In genomic region chr14:32800048-32800447, GRCm38 (mm10) we compare ENCODE assay signal across 28 mouse cellular contexts. TPM values are rescaled to one million over a fixed set of nuclear protein-coding genes. Genes with fewer than 3 reads are reported as not detected.
DNase-seq lines count a peak whose midpoint lies in the region; ATAC-seq and TF ChIP-seq lines count a peak whose summit lies in the region.
"Had no signal": no experiment of that assay in that cellular context is flagged by ENCODE, and none has a peak within 500 bp of the region (broad histone marks: within the 10 kb centered on the region; RNA-seq: fewer than 3 reads in every experiment).

No protein-coding gene starts in this region.

- H3K4me2 ChIP-seq in lung, embryonic 14.5 days, result no peak overlapping the region
- H3K4me2 ChIP-seq in myocyte (ENCODE audit: low read depth), result no peak overlapping the region
- H3K4me2 ChIP-seq: embryonic facial prominence, embryonic 13.5 days; embryonic facial prominence, embryonic 15.5 days had no signal

- H3K36me3 ChIP-seq in lung, embryonic 14.5 days (ENCODE audit: insufficient read depth), result no peaks in the 10 kb centered on the region
- no peaks in the 10 kb centered on the region for H3K36me3 ChIP-seq in myocyte (ENCODE audit: control insufficient read depth, insufficient read depth)
- H3K36me3 ChIP-seq in midbrain, embryonic 10.5 days, result no peaks in the 10 kb centered on the region
- H3K36me3 ChIP-seq: embryonic facial prominence, embryonic 13.5 days; embryonic facial prominence, embryonic 15.5 days; forebrain, embryonic 10.5 days had no signal

- H3K79me2 ChIP-seq in myocyte (ENCODE audit: control insufficient read depth, insufficient read depth), result no peaks in the 10 kb centered on the region

- H3K9ac ChIP-seq in lung, embryonic 14.5 days, result no peak overlapping the region
- H3K9ac ChIP-seq: embryonic facial prominence, embryonic 13.5 days; embryonic facial prominence, embryonic 15.5 days had no signal

- H3K4me1 ChIP-seq in lung, embryonic 14.5 days (ENCODE audit: insufficient read depth), result 0 out of 2 replicates have a peak, but pooled peaks cover 2% of the 10 kb centered on the region
- H3K4me1 ChIP-seq in midbrain, embryonic 10.5 days, result peaks cover 19% of the 10 kb centered on the region
- H3K4me1 ChIP-seq: embryonic facial prominence, embryonic 13.5 days; embryonic facial prominence, embryonic 15.5 days had no signal

- peak; percentile 28; the same call in 1 of the 2 replicates for ATAC-seq in lung, embryonic 14.5 days (ENCODE audit: insufficient read depth)
- ATAC-seq: activated CD4-positive, CD25-positive, alpha-beta regulatory T cell, adult 4 months; forebrain, embryonic 14.5 days; forebrain, embryonic 16.5 days had no signal

- no peaks in the 10 kb centered on the region for H3K9me3 ChIP-seq in lung, embryonic 14.5 days (ENCODE audit: low read depth, low read length)
- no peaks in the 10 kb centered on the region for H3K9me3 ChIP-seq in midbrain, embryonic 10.5 days (replicated peaks)
- H3K9me3 ChIP-seq: embryonic facial prominence, embryonic 13.5 days; embryonic facial prominence, embryonic 15.5 days; forebrain, embryonic 10.5 days had no signal

- no peak overlapping the region for H3ac ChIP-seq in myocyte (ENCODE audit: control insufficient read depth, insufficient read length)

- H3K27me3 ChIP-seq in lung, embryonic 14.5 days (ENCODE audit: insufficient read depth, low read length), result no peaks in the 10 kb centered on the region
- H3K27me3 ChIP-seq in myocyte (ENCODE audit: control insufficient read depth, insufficient read depth, insufficient read length), result peaks cover 5% of the 10 kb centered on the region
- H3K27me3 ChIP-seq in midbrain, embryonic 10.5 days (ENCODE audit: low read depth, poor library complexity, severe bottlenecking), result 0 out of 2 replicates have a peak, but pooled peaks cover under 1% of the 10 kb centered on the region
- H3K27me3 ChIP-seq: embryonic facial prominence, embryonic 13.5 days; embryonic facial prominence, embryonic 15.5 days had no signal

- 85% methylated on average over 7 of the region's 7 CpGs for WGBS in lung, embryonic 14.5 days
- WGBS in midbrain, embryonic 10.5 days, result 93% methylated on average over 7 of the region's 7 CpGs

- no peak overlapping the region for H3K4me3 ChIP-seq in lung, embryonic 14.5 days (ENCODE audit: low read depth, low read length)
- no peak overlapping the region for H3K4me3 ChIP-seq in myocyte
- no peak overlapping the region for H3K4me3 ChIP-seq in midbrain, embryonic 10.5 days
- H3K4me3 ChIP-seq: embryonic facial prominence, embryonic 13.5 days; embryonic facial prominence, embryonic 15.5 days; erythroblast, embryonic 14.5 days; forebrain, embryonic 10.5 days had no signal

- H3K27ac ChIP-seq in lung, embryonic 14.5 days (ENCODE audit: low read depth), result no peak overlapping the region
- H3K27ac ChIP-seq in midbrain, embryonic 10.5 days (replicated peaks), result no peak overlapping the region
- H3K27ac ChIP-seq: embryonic facial prominence, embryonic 13.5 days; embryonic facial prominence, embryonic 15.5 days; forebrain, embryonic 10.5 days had no signal

- no peak for TF ChIP-seq CTCF in lung, embryonic 14.5 days (IDR thresholded peaks at IDR 0.05; ENCODE audit: low read depth)

- TF ChIP-seq POLR2A in myocyte (IDR thresholded peaks at IDR 0.05; ENCODE audit: insufficient read length, low read depth), result no peak

- DNase-seq in heart, adult 11 months, result peak; percentile 76
- no peak for DNase-seq in heart, adult 8-10 months (ENCODE audit: low spot score)
- no peak for DNase-seq in lung, embryonic 14.5 days
- no peak for DNase-seq in lung, postnatal 4 days
- peak; percentile 17 for DNase-seq in R1 (ENCODE audit: low read depth, low spot score)
- DNase-seq in midbrain, embryonic 10.5 days (ENCODE audit: low spot score), result no peak
- DNase-seq: adrenal gland, adult 8-10 months; adrenal gland, postnatal 14 days; adrenal gland, postnatal 36 days; cerebellum, adult 18-20 months; cerebellum, adult 8-10 months; cerebellum, adult 9-11 months; cerebellum, postnatal 14 days; cerebellum, postnatal 36 days; embryo, embryonic 11 days had no signal

TF ChIP-seq in myocyte, 11 proteins besides CTCF, POLR2A, EP300 and RAD21:
- TF ChIP-seq CEBPB (IDR thresholded peaks at IDR 0.05; ENCODE audit: insufficient read depth, poor library complexity, severe bottlenecking), result no peak
- TF ChIP-seq MYOG (IDR thresholded peaks at IDR 0.05; ENCODE audit: control insufficient read depth in 1 of 3, insufficient read depth in 1 of 3, insufficient read length in 2 of 3, low read depth in 2 of 3), result peak in 1 of 3 experiments; percentile 46
- TF ChIP-seq SRF (IDR thresholded peaks at IDR 0.05; ENCODE audit: control insufficient read depth, insufficient read length, low read depth), result peak; percentile 51
- TF ChIP-seq POLR2AphosphoS2 (IDR thresholded peaks at IDR 0.05; ENCODE audit: insufficient read length, low read depth), result no peak
- TF ChIP-seq TCF12 (IDR thresholded peaks at IDR 0.05; ENCODE audit: insufficient read depth, poor library complexity, severe bottlenecking), result peak; percentile 4
- no peak for TF ChIP-seq REST (IDR thresholded peaks at IDR 0.05; ENCODE audit: insufficient read depth, insufficient read length)
- no peak for TF ChIP-seq USF1 (IDR thresholded peaks at IDR 0.05; ENCODE audit: low read depth)
- TF ChIP-seq MYOD1 (IDR thresholded peaks at IDR 0.05; ENCODE audit: control insufficient read depth in 1 of 3, insufficient read length in 2 of 3, low read depth in 2 of 3), result peak in 2 of 3 experiments; percentile 62 to 87
- no peak for TF ChIP-seq E2F4 (IDR thresholded peaks at IDR 0.05; ENCODE audit: insufficient read depth)
- TF ChIP-seq MAX (IDR thresholded peaks at IDR 0.05; ENCODE audit: low read depth), result no peak
- TF ChIP-seq TCF3 (IDR thresholded peaks at IDR 0.05; ENCODE audit: insufficient read length, low read depth), result no peak

RNA-seq across cellular contexts. Expression of gene Tmem273, which starts 14.3 kb away (rescaled TPM):
- 1 to 10 TPM in 2 of 4 experiments, under 1 TPM in 2; 0.19 to 1.9 (median 1.1) TPM for total RNA-seq in heart, adult 8-10 months (2022)
- polyA plus RNA-seq in lung, embryonic 14.5 days (2014; fragmentation: Nextera tagmentation; extraction: Ambion mirVana), result 1.1 and 1.4 TPM in 2 replicates
- 0.05 TPM for polyA plus RNA-seq in myocyte (2012; fragmentation: generic; extraction: Trizol)
- polyA plus RNA-seq in midbrain, embryonic 10.5 days (2016; fragmentation: Nextera tagmentation; extraction: Ambion mirVana), result 0.25 and 0.56 TPM in 2 replicates
- total RNA-seq: ES-E14, MEL had no signal
- polyA plus RNA-seq: erythroblast, embryonic 14.5 days had no signal

RNA-seq across cellular contexts. Expression of gene Fam170b, which starts 33.7 kb away (rescaled TPM):
- total RNA-seq in heart, adult 8-10 months (2022), result not detected
- polyA plus RNA-seq in lung, embryonic 14.5 days (2014; fragmentation: Nextera tagmentation; extraction: Ambion mirVana), result 0.17 TPM in 1 of 2 replicates, not detected in the other
- not detected for polyA plus RNA-seq in myocyte (2012; fragmentation: generic; extraction: Trizol)
- polyA plus RNA-seq in midbrain, embryonic 10.5 days (2016; fragmentation: Nextera tagmentation; extraction: Ambion mirVana), result not detected in 2 replicates
- total RNA-seq: adrenal gland, postnatal 14 days; common myeloid progenitor, adult 5-6 weeks; MEL had no signal
- polyA plus RNA-seq: activated CD4-positive, CD25-positive, alpha-beta regulatory T cell, adult 4 months; C2C12; embryonic facial prominence, embryonic 11.5 days; embryonic facial prominence, embryonic 13.5 days; erythroblast, embryonic 14.5 days; forebrain, embryonic 10.5 days; forebrain, embryonic 14.5 days; forebrain, embryonic 16.5 days had no signal

RNA-seq across cellular contexts. Expression of gene Vstm4, which starts 56.5 kb away (rescaled TPM):
- 1 to 10 TPM; 5.6 to 8.9 (median 7.5) TPM for total RNA-seq in heart, adult 8-10 months (2022)
- polyA plus RNA-seq in lung, embryonic 14.5 days (2014; fragmentation: Nextera tagmentation; extraction: Ambion mirVana), result 52.5 and 56.2 TPM in 2 replicates
- not detected for polyA plus RNA-seq in myocyte (2012; fragmentation: generic; extraction: Trizol)
- 2.7 and 3.6 TPM in 2 replicates for polyA plus RNA-seq in midbrain, embryonic 10.5 days (2016; fragmentation: Nextera tagmentation; extraction: Ambion mirVana)
- total RNA-seq: common myeloid progenitor, adult 5-6 weeks; MEL had no signal
- polyA plus RNA-seq: C2C12; erythroblast, embryonic 14.5 days had no signal

Comparison
In these comparisons a context has a peak if more than half of its experiments do, and no peak if none do; other contexts are left out.
1. DNase-seq: peak in heart, adult 11 months (single experiment) and R1 (single experiment); none in heart, adult 8-10 months (single experiment), lung, embryonic 14.5 days (single experiment), lung, postnatal 4 days (0 of 2) and midbrain, embryonic 10.5 days (single experiment).
2. RNA of gene Vstm4, which starts 56.5 kb away (polyA plus RNA-seq): 52.5 to 56.2 TPM in lung, embryonic 14.5 days; 2.7 to 3.6 TPM in midbrain, embryonic 10.5 days and not detected in myocyte (single experiment); every median in the first group is over 10 times any median in the second.